Mouse (Mus musculus) Patski (cell line): Measurements from ENCODE around the gene Naip6. TPM values are rescaled to one million over a fixed set of nuclear protein-coding genes. Genes with fewer than 3 reads are reported as not detected.
"Not testable (repeated sequence)": the region's sequence is repeated elsewhere in the genome, so short reads cannot be mapped to it uniquely, and the experiment has no call there.

Source experiments
- ATAC-seq: fragments of 100-300 bp; one replicate; pipeline ENCODE4 v1.8.0; 2021
- CTCF ChIA-PET: fragments of 350-600 bp; sonication (Branson Sonifier 250); formaldehyde crosslinking; loops from one replicate; lab custom pipeline; 2022; ENCODE audit warnings: inconsistent platforms; lab: Charles Lee
- POLR2A ChIA-PET: fragments of 350-600 bp; sonication (Branson Sonifier 250); formaldehyde crosslinking; loops from one replicate; lab custom pipeline; 2022; ENCODE audit warnings: antibody characterized with exemption, inconsistent platforms; lab: Charles Lee
- DNase-seq: peaks from one replicate; pipeline ENCODE4 v3.0.0-alpha.2; 2011; ENCODE audit warnings: low read depth, low spot score
- H3K27me3 ChIP-seq: fragments of 371-371 bp; one replicate; pipeline ENCODE4 v1.5.1; 2021
- CTCF ChIP-seq: fragments of 100-300 bp; IDR thresholded peaks from one replicate; pipeline ENCODE4 v1.5.1; 2021
- in situ Hi-C: fragments of 300-500 bp; cut with MboI; formaldehyde crosslinking; loops from 3 replicates; pipeline ENCODE4 v1.11.1; 2018; ENCODE audit warnings: low pct_unique_long_range_greater_than_20kb, mixed read lengths
- polyA plus RNA-seq: library from polyadenylated mRNA; unstranded; gene quantifications from one replicate; pipeline ENCODE4 v1.2.3, GENCODE M21; 2021

Gene Naip6
- polyA plus RNA-seq, 1 experiment from 2014 or later, result 0.21 TPM

DNA sequence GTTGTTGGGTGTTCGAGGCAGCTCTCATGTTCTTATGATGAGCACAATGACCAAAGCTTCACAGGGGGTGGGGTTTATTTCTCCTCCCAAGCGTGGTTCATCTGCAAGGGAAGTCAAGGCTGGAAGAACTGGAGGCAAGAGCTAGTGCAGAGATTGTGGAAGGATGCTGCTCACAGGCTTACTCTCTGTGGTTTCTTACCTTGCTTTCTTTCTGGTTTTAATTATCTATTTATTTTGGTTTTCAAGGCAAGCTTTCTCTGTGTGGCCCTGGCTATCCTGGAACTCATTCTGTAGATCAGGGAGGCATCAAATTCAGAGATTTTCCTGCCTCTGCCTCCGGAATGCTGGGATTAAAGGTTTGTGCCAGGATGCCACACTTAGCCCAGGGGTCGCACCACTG, 71.3 kb downstream of the Naip6 start, which contains the start of gene Naip5:
Gene Naip5, minus strand, starts transcription at position 101 of the 400 bp plus-strand sequence.
- ATAC-seq, H3K27me3 ChIP-seq, in situ Hi-C loops, POLR2A ChIA-PET, DNase-seq, CTCF ChIA-PET: not testable (repeated sequence)

DNA sequence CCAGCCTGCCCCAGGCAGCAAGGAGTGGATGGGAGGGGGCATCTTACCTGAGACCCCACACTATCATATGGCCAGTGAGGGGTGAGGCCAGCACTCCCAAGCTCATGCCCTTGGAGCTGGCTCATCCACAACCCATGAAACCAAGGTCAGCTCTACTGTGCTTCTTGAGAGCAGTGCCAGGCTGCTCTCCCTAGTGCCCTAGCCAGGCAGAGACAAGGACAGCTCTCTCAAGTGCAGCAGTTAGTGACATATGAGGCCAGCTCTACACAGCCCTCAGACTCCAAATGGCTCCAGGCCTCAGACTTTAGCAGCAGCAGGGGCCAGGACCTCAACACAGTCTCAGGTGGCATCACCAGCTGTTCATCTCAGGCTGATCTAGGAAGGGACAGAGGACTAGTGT, 73.8 kb downstream of the Naip6 start:
- ChIA-PET CTCF (no interaction called here), POLR2A (no interaction called here)
- no peak for TF ChIP-seq CTCF
- in situ Hi-C loops, result no loop called here
- no peak for DNase-seq
- ATAC-seq, result no peak
- H3K27me3 ChIP-seq, result no peaks in the 10 kb centered on the region

Other genes starting within 250 kb of the Naip6 start
- gene Bdp1, start 213.6 kb downstream of the Naip6 start, polyA plus RNA-seq, result 17.8 TPM
- 32.3 TPM for gene Serf1, start 209.7 kb downstream of the Naip6 start, polyA plus RNA-seq
- 44.4 TPM for gene Smn1, start 192.8 kb downstream of the Naip6 start, polyA plus RNA-seq
- 0.39 TPM for gene Naip2, start 115.6 kb downstream of the Naip6 start, polyA plus RNA-seq
- gene Naip5, start 71.4 kb downstream of the Naip6 start, polyA plus RNA-seq, result 0.35 TPM
- 0.04 TPM for gene Naip1, start 135.2 kb upstream of the Naip6 start, polyA plus RNA-seq
- gene Gtf2h2, start 174.9 kb upstream of the Naip6 start, polyA plus RNA-seq, result 38.9 TPM
- 12.1 TPM for gene Ocln, start 235.0 kb upstream of the Naip6 start, polyA plus RNA-seq